Mouse (Mus musculus): Measurements from ENCODE around the gene Slc25a47. TPM values are rescaled to one million over a fixed set of nuclear protein-coding genes. Genes with fewer than 3 reads are reported as not detected.
"Not testable (repeated sequence)": the region's sequence is repeated elsewhere in the genome, so short reads cannot be mapped to it uniquely, and the experiment has no call there.

Gene Slc25a47
- polyA plus RNA-seq, 1 experiment from 2014 or later: 481 TPM

DNA sequence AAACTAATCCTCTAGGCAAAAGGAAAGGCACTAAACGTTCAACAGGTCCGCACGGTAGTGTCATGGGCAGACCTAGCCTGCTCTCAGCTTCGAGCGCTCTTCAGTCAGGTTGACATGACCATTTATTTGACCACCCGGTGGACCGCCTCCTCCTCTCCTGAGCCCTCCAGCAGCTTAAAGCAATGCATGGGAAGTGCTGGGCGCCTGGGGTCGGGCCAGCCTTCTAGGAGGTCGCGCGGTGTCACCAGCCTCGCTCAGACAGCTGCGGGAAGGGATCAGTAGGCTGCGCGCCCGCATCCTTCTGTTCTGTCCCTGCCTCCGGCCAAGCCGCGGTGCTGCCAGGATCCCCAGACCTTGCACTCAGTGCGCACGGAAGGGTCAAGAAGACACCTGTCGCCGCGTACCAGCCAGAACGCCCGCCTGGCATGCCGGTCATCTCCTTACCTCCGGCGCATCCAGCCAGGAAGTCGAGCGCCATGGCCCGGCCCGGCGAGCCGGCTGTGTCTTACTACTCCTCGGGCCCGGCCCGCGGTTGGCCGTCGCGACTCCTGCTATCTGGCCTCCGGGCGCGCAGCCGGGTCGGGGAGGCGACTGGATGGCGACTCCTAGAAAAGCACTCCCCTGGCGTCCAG, 522 bp upstream of the Slc25a47 start:
- 5% methylated on average over 49 of the region's 51 CpGs for WGBS (ENCODE audit: insufficient replicate concordance)
- H3K4me3 ChIP-seq (ENCODE audit: low read depth, low read length): peak overlapping the region; percentile 65
- ATAC-seq: peak; percentile 14
- peaks cover 20% of the 10 kb centered on the region for H3K4me1 ChIP-seq (ENCODE audit: insufficient read depth)
- peak overlapping the region; percentile 93 for H3K4me2 ChIP-seq (ENCODE audit: low read depth, low read length)
- no peaks in the 10 kb centered on the region for H3K36me3 ChIP-seq (replicated peaks; ENCODE audit: insufficient read depth, low read length)
- H3K9ac ChIP-seq (replicated peaks): peak overlapping the region; percentile 76
- no peaks in the 10 kb centered on the region for H3K27me3 ChIP-seq (ENCODE audit: insufficient read depth, low read length)
- no peak for DNase-seq
- no peaks in the 10 kb centered on the region for H3K9me3 ChIP-seq (ENCODE audit: low read length)
- H3K27ac ChIP-seq (ENCODE audit: low read depth): peak overlapping the region; percentile 92
- TF ChIP-seq EP300 (IDR thresholded peaks at IDR 0.05; ENCODE audit: low read depth) (no peak), CTCF (IDR thresholded peaks at IDR 0.05; ENCODE audit: low read depth) (no peak)

DNA sequence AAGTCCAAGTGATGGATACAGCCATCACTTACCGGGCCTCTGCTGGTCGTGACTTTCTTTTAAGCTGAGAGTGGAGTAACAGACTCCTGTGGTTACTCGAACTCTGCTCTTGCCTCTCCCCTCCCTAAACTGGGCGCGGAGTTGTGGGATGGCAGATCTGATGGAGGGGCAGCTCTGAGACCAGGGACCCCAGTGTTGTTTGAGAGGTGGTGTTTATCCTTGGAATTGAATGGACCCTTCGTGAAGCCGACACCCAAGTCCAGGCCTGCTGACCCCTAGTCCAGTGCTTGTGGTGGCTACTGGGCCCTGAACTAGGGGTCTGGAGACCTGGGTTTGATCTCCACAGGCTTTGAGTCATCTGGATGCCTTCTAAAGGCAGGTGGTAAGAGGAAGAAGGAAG, 876 bp downstream of the Slc25a47 start:
- 35% methylated on average over 7 of the region's 7 CpGs for WGBS (ENCODE audit: insufficient replicate concordance)
- H3K4me3 ChIP-seq (ENCODE audit: low read depth, low read length): peak overlapping the region; percentile 65
- no peaks in the 10 kb centered on the region for H3K9me3 ChIP-seq (ENCODE audit: low read length)
- H3K27me3 ChIP-seq (ENCODE audit: insufficient read depth, low read length): no peaks in the 10 kb centered on the region
- H3K4me1 ChIP-seq (ENCODE audit: insufficient read depth): peaks cover 20% of the 10 kb centered on the region
- TF ChIP-seq EP300 (IDR thresholded peaks at IDR 0.05; ENCODE audit: low read depth): no peak
- no peak for TF ChIP-seq CTCF (IDR thresholded peaks at IDR 0.05; ENCODE audit: low read depth)
- peak overlapping the region; percentile 92 for H3K27ac ChIP-seq (ENCODE audit: low read depth)
- H3K36me3 ChIP-seq (replicated peaks; ENCODE audit: insufficient read depth, low read length): peaks cover 3% of the 10 kb centered on the region
- H3K9ac ChIP-seq (replicated peaks): peak overlapping the region; percentile 76
- H3K4me2 ChIP-seq (ENCODE audit: low read depth, low read length): peak overlapping the region; percentile 93
- DNase-seq (no peak), ATAC-seq (no peak)

DNA sequence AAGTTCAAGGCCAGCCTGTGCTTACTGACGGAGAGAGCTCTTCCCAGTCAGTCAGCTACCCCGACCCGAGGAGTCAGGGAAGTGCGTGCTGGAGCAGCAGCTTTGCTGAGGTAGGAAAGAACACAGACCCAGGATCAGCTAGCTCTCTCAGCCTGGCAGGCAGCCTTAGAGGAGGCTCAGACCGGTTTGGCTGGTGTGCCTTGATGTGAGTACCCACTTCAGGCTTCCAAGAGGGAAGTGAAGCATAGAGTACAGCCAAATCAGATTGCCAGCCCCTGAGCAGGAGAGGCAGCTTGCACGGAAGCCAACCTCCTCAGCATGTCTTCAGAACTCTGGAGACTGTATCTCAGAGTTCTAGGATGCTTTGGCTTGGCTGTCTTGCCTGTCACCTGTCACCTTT, 5.3 kb downstream of the Slc25a47 start:
- DNase-seq (no peak), ATAC-seq (no peak)
- Histone ChIP-seq H3K27ac (ENCODE audit: low read depth) (no peak overlapping the region), H3K9me3 (ENCODE audit: low read length) (no peaks in the 10 kb centered on the region), H3K27me3 (ENCODE audit: insufficient read depth, low read length) (no peaks in the 10 kb centered on the region), H3K9ac (replicated peaks) (no peak overlapping the region), H3K4me2 (ENCODE audit: low read depth, low read length) (no peak overlapping the region), H3K4me1 (ENCODE audit: insufficient read depth) (peaks cover 2% of the 10 kb centered on the region; the same call in 1 of the 2 replicates), H3K4me3 (ENCODE audit: low read depth, low read length) (no peak overlapping the region), H3K36me3 (replicated peaks; ENCODE audit: insufficient read depth, low read length) (peaks cover 15% of the 10 kb centered on the region)
- 79% methylated on average over 6 of the region's 6 CpGs for WGBS (ENCODE audit: insufficient replicate concordance)
- no peak for TF ChIP-seq CTCF (IDR thresholded peaks at IDR 0.05; ENCODE audit: low read depth)
- no peak for TF ChIP-seq EP300 (IDR thresholded peaks at IDR 0.05; ENCODE audit: low read depth)

DNA sequence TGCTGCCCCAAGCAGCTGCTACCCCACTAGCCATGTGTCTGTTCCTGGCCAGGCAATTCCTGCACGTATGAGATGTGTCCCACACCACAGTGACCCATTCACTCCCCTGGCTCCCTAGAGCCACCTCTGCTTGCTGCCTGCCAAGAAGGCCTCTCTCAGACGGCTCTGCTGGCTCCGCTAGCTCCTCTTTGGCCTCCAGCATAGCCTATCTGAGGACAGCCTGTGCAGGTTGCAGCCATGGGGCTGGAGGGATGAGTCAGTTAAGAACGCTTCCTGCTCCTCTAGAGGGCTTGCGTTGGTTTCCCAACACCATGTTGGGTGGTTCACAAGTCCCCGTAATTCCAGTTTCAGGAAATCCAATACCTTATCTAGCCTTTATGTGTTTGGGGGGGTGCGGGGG, 6.8 kb downstream of the Slc25a47 start:
- 71% methylated on average over 7 of the region's 7 CpGs for WGBS (ENCODE audit: insufficient replicate concordance)
- Histone ChIP-seq H3K36me3 (replicated peaks; ENCODE audit: insufficient read depth, low read length) (peaks cover 15% of the 10 kb centered on the region), H3K27ac (ENCODE audit: low read depth) (no peak overlapping the region), H3K9me3 (ENCODE audit: low read length) (no peaks in the 10 kb centered on the region), H3K4me2 (ENCODE audit: low read depth, low read length) (no peak overlapping the region), H3K4me3 (ENCODE audit: low read depth, low read length) (no peak overlapping the region), H3K27me3 (ENCODE audit: insufficient read depth, low read length) (no peaks in the 10 kb centered on the region), H3K9ac (replicated peaks) (no peak overlapping the region), H3K4me1 (ENCODE audit: insufficient read depth) (no peaks in the 10 kb centered on the region)
- ATAC-seq (no peak), DNase-seq (no peak)
- TF ChIP-seq CTCF (IDR thresholded peaks at IDR 0.05; ENCODE audit: low read depth) (no peak), EP300 (IDR thresholded peaks at IDR 0.05; ENCODE audit: low read depth) (no peak)

DNA sequence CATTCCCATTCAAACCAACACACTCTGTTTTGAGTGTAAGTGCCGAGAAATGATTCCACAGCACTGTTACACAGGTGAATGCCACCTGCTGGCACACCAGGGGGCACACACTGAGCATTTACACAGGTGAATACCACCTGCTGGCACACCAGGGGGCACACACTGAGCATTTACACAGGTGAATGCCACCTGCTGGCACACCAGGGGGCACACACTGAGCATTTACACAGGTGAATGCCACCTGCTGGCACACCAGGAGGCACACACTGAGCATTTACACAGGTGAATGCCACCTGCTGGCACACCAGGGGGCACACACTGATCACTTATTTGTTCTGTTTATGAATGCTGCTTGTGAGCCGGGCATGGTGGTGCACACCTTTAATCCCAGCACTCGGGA, 12.2 kb downstream of the Slc25a47 start:
- H3K9me3 ChIP-seq (ENCODE audit: low read length); H3K27me3 ChIP-seq (ENCODE audit: insufficient read depth, low read length); ATAC-seq; H3K4me1 ChIP-seq (ENCODE audit: insufficient read depth); H3K4me2 ChIP-seq (ENCODE audit: low read depth, low read length); H3K36me3 ChIP-seq (replicated peaks; ENCODE audit: insufficient read depth, low read length); H3K4me3 ChIP-seq (ENCODE audit: low read depth, low read length); H3K9ac ChIP-seq (replicated peaks); DNase-seq: not testable (repeated sequence)
- peak; percentile 31 for TF ChIP-seq CTCF (IDR thresholded peaks at IDR 0.05; ENCODE audit: low read depth)
- H3K27ac ChIP-seq (ENCODE audit: low read depth): peak overlapping the region; percentile 98; the same call in 1 of the 2 replicates
- 81% methylated on average over 3 of the region's 3 CpGs for WGBS (ENCODE audit: insufficient replicate concordance)

DNA sequence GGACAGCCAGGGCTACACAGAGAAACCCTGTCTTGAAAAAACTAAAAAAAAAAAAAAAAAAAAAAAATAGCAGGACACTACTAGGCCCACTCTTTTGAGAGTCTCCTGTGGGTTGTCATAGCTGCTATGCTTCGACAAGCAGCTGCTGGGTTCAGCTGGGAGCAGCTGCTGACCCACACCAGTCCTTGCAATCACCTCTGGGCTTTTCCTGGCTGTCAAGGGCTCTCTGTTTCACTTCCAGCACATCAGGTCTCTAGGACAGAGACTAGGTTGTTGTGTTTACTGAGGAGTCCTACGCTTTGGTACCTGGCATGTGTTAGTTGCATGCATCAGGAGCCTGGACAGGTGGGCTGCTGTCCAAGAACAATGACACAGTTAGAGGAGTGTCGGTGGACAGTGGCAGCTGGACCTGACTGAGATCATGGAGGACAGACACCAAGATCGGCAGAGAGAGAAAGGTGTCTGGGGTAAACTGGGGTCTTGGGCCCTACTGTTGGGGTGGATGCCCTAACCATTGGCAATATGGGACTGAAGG, 13.7 kb downstream of the Slc25a47 start:
- Histone ChIP-seq H3K27ac (ENCODE audit: low read depth) (peak overlapping the region; percentile 98), H3K27me3 (ENCODE audit: insufficient read depth, low read length) (no peaks in the 10 kb centered on the region), H3K9ac (replicated peaks) (peak overlapping the region; percentile 26; the same call in 1 of the 2 replicates), H3K4me1 (ENCODE audit: insufficient read depth) (peaks cover 9% of the 10 kb centered on the region), H3K4me2 (ENCODE audit: low read depth, low read length) (no peak overlapping the region), H3K9me3 (ENCODE audit: low read length) (no peaks in the 10 kb centered on the region), H3K4me3 (ENCODE audit: low read depth, low read length) (no peak overlapping the region), H3K36me3 (replicated peaks; ENCODE audit: insufficient read depth, low read length) (peaks cover 2% of the 10 kb centered on the region; the same call in 1 of the 2 replicates)
- WGBS (ENCODE audit: insufficient replicate concordance): 72% methylated on average over 4 of the region's 4 CpGs
- TF ChIP-seq EP300 (IDR thresholded peaks at IDR 0.05; ENCODE audit: low read depth): no peak
- DNase-seq (peak; percentile 67), ATAC-seq (peak; percentile 57)

Data from liver, postnatal 0 days (tissue).